Mouse (Mus musculus): ENCODE measurements around the gene Tomm5. TPM values are rescaled to one million over a fixed set of nuclear protein-coding genes. Genes with fewer than 3 reads are reported as not detected.
"Not testable (repeated sequence)": the region's sequence is repeated elsewhere in the genome, so short reads cannot be mapped to it uniquely, and the experiment has no call there.

The Tomm5 gene
- polyA plus RNA-seq, 1 experiment from 2014 or later: 200 TPM

- H3K4me2 ChIP-seq (ENCODE audit: low read depth, low read length); H3K27me3 ChIP-seq (ENCODE audit: control insufficient read depth, insufficient read depth, low read length); H3K27ac ChIP-seq (replicated peaks; ENCODE audit: low read depth, low read length); H3K9me3 ChIP-seq (replicated peaks; ENCODE audit: control insufficient read depth, low read length); H3K4me3 ChIP-seq (ENCODE audit: low read depth, low read length); H3K9ac ChIP-seq (replicated peaks; ENCODE audit: low read length); ATAC-seq (replicated peaks; ENCODE audit: insufficient number of reproducible peaks, low FRiP score, low TSS enrichment, low read depth); DNase-seq (ENCODE audit: low spot score); H3K36me3 ChIP-seq (replicated peaks; ENCODE audit: control insufficient read depth, insufficient read depth, low read depth, low read length); H3K4me1 ChIP-seq (ENCODE audit: control insufficient read depth, insufficient read depth, low read length): not testable (repeated sequence)
- 85% methylated on average over 1 of the region's 1 CpGs for WGBS
These were observed 44.1 kb downstream of the Tomm5 start for GRCm38 (mm10) chr4:45063836-45064235.

GRCm38 (mm10) chr4:45055451-45055850 lies 52.5 kb downstream of the Tomm5 start:
- Histone ChIP-seq H3K27ac (replicated peaks; ENCODE audit: low read depth, low read length) (no peak overlapping the region), H3K9me3 (replicated peaks; ENCODE audit: control insufficient read depth, low read length) (no peaks in the 10 kb centered on the region), H3K4me2 (ENCODE audit: low read depth, low read length) (no peak overlapping the region), H3K36me3 (replicated peaks; ENCODE audit: control insufficient read depth, insufficient read depth, low read depth, low read length) (no peaks in the 10 kb centered on the region), H3K4me3 (ENCODE audit: low read depth, low read length) (no peak overlapping the region), H3K9ac (replicated peaks; ENCODE audit: low read length) (no peak overlapping the region), H3K4me1 (ENCODE audit: control insufficient read depth, insufficient read depth, low read length) (no peaks in the 10 kb centered on the region), H3K27me3 (ENCODE audit: control insufficient read depth, insufficient read depth, low read length) (no peaks in the 10 kb centered on the region)
- ATAC-seq (replicated peaks; ENCODE audit: insufficient number of reproducible peaks, low FRiP score, low TSS enrichment, low read depth): no peak
- no peak for DNase-seq (ENCODE audit: low spot score)
- WGBS: 89% methylated on average over 8 of the region's 8 CpGs

Other genes starting within 250 kb of the Tomm5 start
- gene Grhpr, start 126.7 kb downstream of the Tomm5 start, polyA plus RNA-seq (2014; fragmentation: Nextera tagmentation; extraction: Ambion mirVana): 43.9 and 47.0 TPM in 2 replicates
- 41.5 and 42.5 TPM in 2 replicates for gene Zbtb5, start 95.7 kb downstream of the Tomm5 start, polyA plus RNA-seq (2014; fragmentation: Nextera tagmentation; extraction: Ambion mirVana)
- gene Polr1e, start 89.5 kb downstream of the Tomm5 start, polyA plus RNA-seq (2014; fragmentation: Nextera tagmentation; extraction: Ambion mirVana): 59.8 and 61.1 TPM in 2 replicates
- gene Fbxo10, start 23.5 kb downstream of the Tomm5 start, polyA plus RNA-seq (2014; fragmentation: Nextera tagmentation; extraction: Ambion mirVana): 6.5 and 7.7 TPM in 2 replicates
- 1.2 TPM in 2 replicates for gene Frmpd1, start 76.8 kb upstream of the Tomm5 start, polyA plus RNA-seq (2014; fragmentation: Nextera tagmentation; extraction: Ambion mirVana)
- 20.5 and 22.3 TPM in 2 replicates for gene Trmt10b, start 189.0 kb upstream of the Tomm5 start, polyA plus RNA-seq (2014; fragmentation: Nextera tagmentation; extraction: Ambion mirVana)
- 15.6 and 15.9 TPM in 2 replicates for gene Dcaf10, start 234.0 kb upstream of the Tomm5 start, polyA plus RNA-seq (2014; fragmentation: Nextera tagmentation; extraction: Ambion mirVana)
- 97.1 and 100 TPM in 2 replicates for gene Exosc3, start 234.6 kb upstream of the Tomm5 start, polyA plus RNA-seq (2014; fragmentation: Nextera tagmentation; extraction: Ambion mirVana)

Measured in embryonic facial prominence, embryonic 11.5 days (tissue).